Mouse (Mus musculus) spleen, embryonic (tissue): Measurements from ENCODE around the gene Calm3.
"Not testable (repeated sequence)": the region's sequence is repeated elsewhere in the genome, so short reads cannot be mapped to it uniquely, and the experiment has no call there.

Experiments used
- CTCF ChIA-PET: fragments of 350-600 bp; sonication (Branson Sonifier 250); formaldehyde crosslinking; loops from one replicate; lab custom pipeline; 2022; lab: Charles Lee

Gene Calm3

GRCm38 (mm10) chr7:16924037-16924834, at the start of gene Calm3:
Gene Calm3, minus strand, starts transcription at chr7:16924114.
- CTCF ChIA-PET: interaction anchor here (0.9 kb wide), 1 partner anchor 106 kb away, joined by 3 read pairs; no protein-coding TSS in a partner anchor

- CTCF ChIA-PET: no interaction called here
These were observed 47.2 kb upstream of the Calm3 start for GRCm38 (mm10) chr7:16971160-16971559.

- CTCF ChIA-PET: interaction anchor here (0.5 kb wide), 1 partner anchor 100 kb away, joined by 3 read pairs; no protein-coding TSS in a partner anchor
These were observed 44.5 kb upstream of the Calm3 start for GRCm38 (mm10) chr7:16968414-16968813.

- CTCF ChIA-PET: no interaction called here
These were observed 37.8 kb upstream of the Calm3 start for GRCm38 (mm10) chr7:16961678-16962077.

- CTCF ChIA-PET: no interaction called here
These were observed 35.7 kb upstream of the Calm3 start, which contains the start of gene Pnmal1 for GRCm38 (mm10) chr7:16959539-16960187. Gene Pnmal1, plus strand, starts transcription at chr7:16959679.

GRCm38 (mm10) chr7:16956410-16957265, 32.7 kb upstream of the Calm3 start:
- CTCF ChIA-PET: interaction anchor here (0.6 kb wide), 1 partner anchor 1886 kb away, joined by 3 read pairs; no protein-coding TSS in a partner anchor

- CTCF ChIA-PET: interaction anchor here (0.6 kb wide), 1 partner anchor 1887 kb away, joined by 3 read pairs; no protein-coding TSS in a partner anchor
These were observed 31.8 kb upstream of the Calm3 start for GRCm38 (mm10) chr7:16955712-16956111.

GRCm38 (mm10) chr7:16953776-16954175, 29.9 kb upstream of the Calm3 start:
- CTCF ChIA-PET: not testable (repeated sequence)

GRCm38 (mm10) chr7:16950861-16951635, 27.1 kb upstream of the Calm3 start:
- CTCF ChIA-PET: interaction anchor here (1.8 kb wide), 1 partner anchor 49 kb away, joined by 6 read pairs; no protein-coding TSS in a partner anchor

- CTCF ChIA-PET: interaction anchor here (1.1 to 1.8 kb wide), 2 partner anchors 50 to 210 kb away, joined by 5 to 6 read pairs; no protein-coding TSS in a partner anchor
These were observed 26.3 kb upstream of the Calm3 start for GRCm38 (mm10) chr7:16949908-16950841.

- CTCF ChIA-PET: interaction anchor here (0.6 to 1.1 kb wide), 2 partner anchors 49 to 209 kb away, joined by 4 to 5 read pairs; no protein-coding TSS in a partner anchor
These were observed 25.1 kb upstream of the Calm3 start for GRCm38 (mm10) chr7:16948923-16949458.

- CTCF ChIA-PET: interaction anchor here (0.5 kb wide), 1 partner anchor 105 kb away, joined by 3 read pairs; no protein-coding TSS in a partner anchor
These were observed 24.0 kb upstream of the Calm3 start for GRCm38 (mm10) chr7:16947959-16948361.

- CTCF ChIA-PET: no interaction called here
These were observed 23.5 kb upstream of the Calm3 start for GRCm38 (mm10) chr7:16947349-16947895.

- CTCF ChIA-PET: no interaction called here
These were observed 22.8 kb upstream of the Calm3 start for GRCm38 (mm10) chr7:16946441-16947348.

- CTCF ChIA-PET: no interaction called here
These were observed 21.5 kb upstream of the Calm3 start for GRCm38 (mm10) chr7:16945419-16945818.

- CTCF ChIA-PET: no interaction called here
These were observed 20.9 kb upstream of the Calm3 start for GRCm38 (mm10) chr7:16944808-16945315.

GRCm38 (mm10) chr7:16944061-16944807, 20.3 kb upstream of the Calm3 start, which contains the start of gene Pnmal2:
Gene Pnmal2, plus strand, starts transcription at chr7:16944682.
- CTCF ChIA-PET: no interaction called here
